Mouse (Mus musculus) bone marrow macrophage, adult 2 months (primary cell): ENCODE measurements around the gene 4933430I17Rik.

Experiments used
- CTCF ChIP-seq: IDR thresholded peaks from 2 replicates; pipeline ENCODE4 v1.5.1; 2012; ENCODE audit warnings: low read depth, mild to moderate bottlenecking, low read length, moderate library complexity
- POLR2A ChIP-seq: IDR thresholded peaks from 2 replicates; pipeline ENCODE4 v1.6.1; 2012; ENCODE audit warnings: mild to moderate bottlenecking, low read depth, low read length, borderline replicate concordance

- TF ChIP-seq POLR2A = no peak
- no peak for TF ChIP-seq CTCF
Observed at GRCm38 (mm10) chr4:62544801-62545200, 19.6 kb downstream of the 4933430I17Rik start.
